Mouse (Mus musculus): ENCODE measurements at regions not wholly inside any gene's neighbourhood (a gene's known extent, or its start where the extent isn't known, plus 50 kb on each side); places are given as distances from the start of the nearest gene placed in this dataset.

GRCm38 (mm10) chr3:34761783-34762182, 111.6 kb downstream of the Sox2 start:
- DNase-seq (ENCODE audit: low spot score in 2 of 2), result no peak

- no peak for DNase-seq (ENCODE audit: low spot score in 2 of 2)
Observed at GRCm38 (mm10) chr3:34764559-34764958, 114.4 kb downstream of the Sox2 start.

GRCm38 (mm10) chr3:34765151-34765550, 114.9 kb downstream of the Sox2 start:
- no peak for DNase-seq (ENCODE audit: low spot score in 2 of 2)

- no peak for DNase-seq (ENCODE audit: low spot score in 2 of 2)
Observed at GRCm38 (mm10) chr3:34769818-34770217, 119.6 kb downstream of the Sox2 start.

- DNase-seq (ENCODE audit: low spot score in 2 of 2), result no peak
Observed at GRCm38 (mm10) chr3:34770271-34770670, 120.1 kb downstream of the Sox2 start.

GRCm38 (mm10) chr3:34772035-34772434, 121.8 kb downstream of the Sox2 start:
- DNase-seq (ENCODE audit: low spot score in 2 of 2), result no peak

GRCm38 (mm10) chr3:34773678-34774425, 123.6 kb downstream of the Sox2 start:
- DNase-seq (ENCODE audit: low spot score in 2 of 2), result no peak

- no peak for DNase-seq (ENCODE audit: low spot score in 2 of 2)
Observed at GRCm38 (mm10) chr3:34781770-34782169, 131.6 kb downstream of the Sox2 start.

GRCm38 (mm10) chr3:34783398-34783797, 133.2 kb downstream of the Sox2 start:
- DNase-seq (ENCODE audit: low spot score in 2 of 2), result no peak

- no peak for DNase-seq (ENCODE audit: low spot score in 2 of 2)
Observed at GRCm38 (mm10) chr3:34787211-34787610, 137.0 kb downstream of the Sox2 start.

- DNase-seq (ENCODE audit: low spot score in 2 of 2), result peak; percentile 44 to 63
Observed at GRCm38 (mm10) chr3:34795103-34795983, 145.1 kb downstream of the Sox2 start.

- DNase-seq (ENCODE audit: low spot score in 2 of 2), result no peak
Observed at GRCm38 (mm10) chr3:34795984-34796266, 145.7 kb downstream of the Sox2 start.

GRCm38 (mm10) chr3:34808833-34809232, 158.6 kb downstream of the Sox2 start:
- DNase-seq (ENCODE audit: low spot score in 2 of 2), result no peak

GRCm38 (mm10) chr3:34811753-34812152, 161.5 kb downstream of the Sox2 start:
- DNase-seq (ENCODE audit: low spot score in 2 of 2), result no peak

GRCm38 (mm10) chr3:34813046-34813625, 162.9 kb downstream of the Sox2 start:
- no peak for DNase-seq (ENCODE audit: low spot score in 2 of 2)

GRCm38 (mm10) chr3:34825036-34825435, 174.8 kb downstream of the Sox2 start:
- no peak for DNase-seq (ENCODE audit: low spot score in 2 of 2)

- no peak for DNase-seq (ENCODE audit: low spot score in 2 of 2)
Observed at GRCm38 (mm10) chr3:34826396-34826795, 176.2 kb downstream of the Sox2 start.

GRCm38 (mm10) chr3:34828453-34829206, 178.4 kb downstream of the Sox2 start:
- DNase-seq (ENCODE audit: low spot score in 2 of 2), result no peak

- no peak for DNase-seq (ENCODE audit: low spot score in 2 of 2)
Observed at GRCm38 (mm10) chr3:34836741-34837267, 186.6 kb downstream of the Sox2 start.

GRCm38 (mm10) chr3:34837644-34838332, 187.6 kb downstream of the Sox2 start:
- DNase-seq (ENCODE audit: low spot score in 2 of 2), result no peak
